Mouse (Mus musculus): ENCODE results near the gene Fstl4. TPM values are rescaled to one million over a fixed set of nuclear protein-coding genes. Genes with fewer than 3 reads are reported as not detected.

Fstl4 gene
- 0.01 and 0.05 TPM in 2 replicates for polyA plus RNA-seq (2012; rRNA removed)

- no peaks in the 10 kb centered on the region for H3K36me3 ChIP-seq (ENCODE audit: control insufficient read depth, insufficient read depth, low read length)
- peaks cover 4% of the 10 kb centered on the region; the same call in 1 of the 2 replicates for H3K4me1 ChIP-seq (ENCODE audit: control insufficient read depth, insufficient read depth, low read length)
- H3K27ac ChIP-seq (ENCODE audit: insufficient read depth, low read depth, low read length), result no peak within 1 kb of the TSS
- TF ChIP-seq CTCF (conservative IDR thresholded peaks at IDR 0.05; ENCODE audit: insufficient read depth, insufficient read length, low read depth, low read length) (no peak), POLR2A (IDR thresholded peaks at IDR 0.05; ENCODE audit: low read depth, low read length) (no peak)
- DNase-seq, result peak; percentile 15
- peaks cover 6% of the 10 kb centered on the region for H3K27me3 ChIP-seq (replicated peaks; ENCODE audit: control insufficient read depth, insufficient read depth, low read length)
- H3K4me3 ChIP-seq (ENCODE audit: insufficient read depth, low read depth, low read length), result peak within 1 kb of the TSS; percentile 8; the same call in 1 of the 2 replicates
- WGBS, result 1% methylated on average over 48 of the region's 48 CpGs
Measured at GRCm38 (mm10) chr11:52764461-52764893, at the start of gene Fstl4. Fstl4 (plus strand) TSS chr11:52764634.

GRCm38 (mm10) chr11:52718570-52718969, 45.9 kb upstream of the Fstl4 start:
- no peak for TF ChIP-seq CTCF (conservative IDR thresholded peaks at IDR 0.05; ENCODE audit: insufficient read depth, insufficient read length, low read depth, low read length)
- TF ChIP-seq POLR2A (IDR thresholded peaks at IDR 0.05; ENCODE audit: low read depth, low read length), result no peak
- Histone ChIP-seq H3K27me3 (replicated peaks; ENCODE audit: control insufficient read depth, insufficient read depth, low read length) (no peaks in the 10 kb centered on the region), H3K4me1 (ENCODE audit: control insufficient read depth, insufficient read depth, low read length) (no peaks in the 10 kb centered on the region), H3K36me3 (ENCODE audit: control insufficient read depth, insufficient read depth, low read length) (no peaks in the 10 kb centered on the region), H3K4me3 (ENCODE audit: insufficient read depth, low read depth, low read length) (no peak overlapping the region), H3K27ac (ENCODE audit: insufficient read depth, low read depth, low read length) (no peak overlapping the region)
- DNase-seq, result no peak
- 67% methylated on average over 1 of the region's 1 CpGs for WGBS

DNA sequence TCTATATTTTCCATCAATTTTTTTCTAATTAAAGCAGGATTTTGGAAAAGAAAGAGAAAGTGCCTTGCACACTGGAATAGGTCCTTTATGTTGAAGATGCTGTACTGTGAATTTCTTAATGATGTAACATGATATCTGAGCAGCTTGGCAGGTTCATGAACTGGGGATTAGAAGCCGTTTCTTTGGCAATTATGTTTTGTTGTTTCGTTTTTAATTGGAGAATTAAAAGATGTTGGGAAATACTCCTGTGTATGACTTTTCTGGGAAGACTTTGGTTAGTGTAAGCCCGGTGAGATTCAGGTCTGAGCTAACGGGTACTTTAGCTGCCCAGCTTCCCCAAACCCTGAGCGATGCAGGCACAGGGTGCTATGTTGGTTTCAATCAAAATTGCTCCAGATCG, 43.3 kb upstream of the Fstl4 start:
- WGBS, result 47% methylated on average over 6 of the region's 6 CpGs
- TF ChIP-seq CTCF (conservative IDR thresholded peaks at IDR 0.05; ENCODE audit: insufficient read depth, insufficient read length, low read depth, low read length) (no peak), POLR2A (IDR thresholded peaks at IDR 0.05; ENCODE audit: low read depth, low read length) (no peak)
- DNase-seq, result no peak
- Histone ChIP-seq H3K27me3 (replicated peaks; ENCODE audit: control insufficient read depth, insufficient read depth, low read length) (no peaks in the 10 kb centered on the region), H3K27ac (ENCODE audit: insufficient read depth, low read depth, low read length) (no peak overlapping the region), H3K4me1 (ENCODE audit: control insufficient read depth, insufficient read depth, low read length) (no peaks in the 10 kb centered on the region), H3K4me3 (ENCODE audit: insufficient read depth, low read depth, low read length) (no peak overlapping the region), H3K36me3 (ENCODE audit: control insufficient read depth, insufficient read depth, low read length) (no peaks in the 10 kb centered on the region)

DNA sequence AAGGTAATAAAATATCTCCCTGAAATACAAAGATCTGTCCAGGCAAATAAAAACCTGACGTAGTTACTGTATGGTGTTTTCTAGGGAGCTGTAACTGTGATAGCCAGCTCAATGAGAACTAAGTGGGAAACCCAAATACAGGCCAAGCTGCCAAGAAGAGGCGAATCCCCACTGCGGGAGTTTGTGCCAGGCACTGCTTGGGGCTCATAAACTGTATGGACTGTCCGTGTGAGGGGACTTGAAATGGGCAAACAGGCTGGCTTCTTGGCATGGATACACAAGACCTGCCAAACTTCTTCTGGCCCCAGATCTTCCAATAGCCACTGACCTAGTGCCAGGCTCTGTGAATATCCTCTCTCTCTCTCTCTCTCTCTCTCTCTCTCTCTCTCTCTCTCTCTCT, 41.7 kb upstream of the Fstl4 start:
- H3K27me3 ChIP-seq (replicated peaks; ENCODE audit: control insufficient read depth, insufficient read depth, low read length), result no peaks in the 10 kb centered on the region
- TF ChIP-seq CTCF (conservative IDR thresholded peaks at IDR 0.05; ENCODE audit: insufficient read depth, insufficient read length, low read depth, low read length) (no peak), POLR2A (IDR thresholded peaks at IDR 0.05; ENCODE audit: low read depth, low read length) (no peak)

GRCm38 (mm10) chr11:52726001-52726400, 38.4 kb upstream of the Fstl4 start:
- no peak overlapping the region for H3K27ac ChIP-seq (ENCODE audit: insufficient read depth, low read depth, low read length)
- H3K27me3 ChIP-seq (replicated peaks; ENCODE audit: control insufficient read depth, insufficient read depth, low read length), result no peaks in the 10 kb centered on the region
- WGBS, result 97% methylated on average over 1 of the region's 1 CpGs
- no peaks in the 10 kb centered on the region for H3K36me3 ChIP-seq (ENCODE audit: control insufficient read depth, insufficient read depth, low read length)
- no peak for TF ChIP-seq POLR2A (IDR thresholded peaks at IDR 0.05; ENCODE audit: low read depth, low read length)
- no peak for TF ChIP-seq CTCF (conservative IDR thresholded peaks at IDR 0.05; ENCODE audit: insufficient read depth, insufficient read length, low read depth, low read length)
- no peak overlapping the region for H3K4me3 ChIP-seq (ENCODE audit: insufficient read depth, low read depth, low read length)
- H3K4me1 ChIP-seq (ENCODE audit: control insufficient read depth, insufficient read depth, low read length), result no peaks in the 10 kb centered on the region
- DNase-seq, result no peak

More for the DNA sequence above, 41.7 kb upstream of the Fstl4 start:
- Histone ChIP-seq H3K36me3 (ENCODE audit: control insufficient read depth, insufficient read depth, low read length) (no peaks in the 10 kb centered on the region), H3K4me1 (ENCODE audit: control insufficient read depth, insufficient read depth, low read length) (no peaks in the 10 kb centered on the region), H3K4me3 (ENCODE audit: insufficient read depth, low read depth, low read length) (no peak overlapping the region), H3K27ac (ENCODE audit: insufficient read depth, low read depth, low read length) (no peak overlapping the region)
- WGBS, result 67% methylated on average over 4 of the region's 4 CpGs
- DNase-seq, result no peak

DNA sequence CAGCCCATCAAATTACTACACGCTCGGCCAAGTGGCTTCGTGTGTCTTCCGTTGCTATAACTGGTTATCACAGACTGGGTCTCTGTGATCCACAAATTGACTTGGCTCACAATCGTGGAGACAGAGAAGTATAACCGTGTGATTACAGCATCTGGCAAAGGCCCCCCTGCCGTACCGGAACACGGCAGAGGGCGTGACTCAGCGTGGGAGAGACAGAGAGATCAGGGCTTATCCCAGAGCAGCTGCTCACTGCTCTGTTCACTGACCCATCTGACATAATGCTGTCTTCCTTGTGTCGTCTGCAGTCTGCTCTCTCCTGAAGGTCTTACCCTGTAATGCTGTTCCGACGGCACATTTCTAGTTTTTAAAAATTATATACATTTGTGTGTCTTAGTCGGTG, 36.0 kb upstream of the Fstl4 start:
- Histone ChIP-seq H3K27me3 (replicated peaks; ENCODE audit: control insufficient read depth, insufficient read depth, low read length) (no peaks in the 10 kb centered on the region), H3K4me1 (ENCODE audit: control insufficient read depth, insufficient read depth, low read length) (no peaks in the 10 kb centered on the region), H3K36me3 (ENCODE audit: control insufficient read depth, insufficient read depth, low read length) (no peaks in the 10 kb centered on the region), H3K27ac (ENCODE audit: insufficient read depth, low read depth, low read length) (no peak overlapping the region), H3K4me3 (ENCODE audit: insufficient read depth, low read depth, low read length) (no peak overlapping the region)
- DNase-seq, result no peak
- WGBS, result 58% methylated on average over 15 of the region's 15 CpGs
- no peak for TF ChIP-seq CTCF (conservative IDR thresholded peaks at IDR 0.05; ENCODE audit: insufficient read depth, insufficient read length, low read depth, low read length)
- TF ChIP-seq POLR2A (IDR thresholded peaks at IDR 0.05; ENCODE audit: low read depth, low read length), result no peak

GRCm38 (mm10) chr11:52729890-52730289, 34.5 kb upstream of the Fstl4 start:
- WGBS, result 66% methylated on average over 5 of the region's 5 CpGs
- H3K27me3 ChIP-seq (replicated peaks; ENCODE audit: control insufficient read depth, insufficient read depth, low read length), result no peaks in the 10 kb centered on the region
- H3K4me1 ChIP-seq (ENCODE audit: control insufficient read depth, insufficient read depth, low read length), result no peaks in the 10 kb centered on the region
- no peak overlapping the region for H3K4me3 ChIP-seq (ENCODE audit: insufficient read depth, low read depth, low read length)
- H3K36me3 ChIP-seq (ENCODE audit: control insufficient read depth, insufficient read depth, low read length), result no peaks in the 10 kb centered on the region
- TF ChIP-seq POLR2A (IDR thresholded peaks at IDR 0.05; ENCODE audit: low read depth, low read length) (no peak), CTCF (conservative IDR thresholded peaks at IDR 0.05; ENCODE audit: insufficient read depth, insufficient read length, low read depth, low read length) (no peak)
- no peak for DNase-seq
- no peak overlapping the region for H3K27ac ChIP-seq (ENCODE audit: insufficient read depth, low read depth, low read length)

Data from kidney, adult 2 months (tissue).